Mouse (Mus musculus): ENCODE measurements around the gene E130114P18Rik.

- TF ChIP-seq TAL1 (IDR thresholded peaks at IDR 0.05; ENCODE audit: low read length) (no peak), GATA1 (IDR thresholded peaks at IDR 0.05; ENCODE audit: low read length) (no peak)
These were observed 171.4 kb downstream of the E130114P18Rik start for GRCm38 (mm10) chr4:97606524-97606923.

All from erythroblast, embryonic 14.5 days (primary cell).